In the genomic region with DNA sequence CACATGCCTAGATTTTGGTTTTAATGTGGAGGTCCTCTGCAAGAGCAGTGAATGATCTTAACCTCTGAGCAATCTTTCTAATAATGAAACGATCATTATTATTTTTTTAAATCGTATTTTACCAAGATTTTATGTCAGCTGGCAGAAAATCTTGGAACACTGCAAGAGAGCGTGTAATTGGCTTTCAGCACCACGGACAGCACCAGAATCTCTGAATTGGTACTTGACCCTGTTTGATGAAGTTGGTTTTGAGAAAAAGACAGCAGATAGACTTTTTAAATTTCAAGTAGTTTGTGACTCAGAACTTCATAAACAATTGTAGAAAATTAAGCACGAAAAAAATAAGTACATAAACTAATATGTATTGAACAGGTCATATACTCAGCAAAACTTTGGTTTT, we compare ENCODE assay signal across 9 mouse cellular contexts. TPM values are rescaled to one million over a fixed set of nuclear protein-coding genes. Genes with fewer than 3 reads are reported as not detected.
DNase-seq lines count a peak whose midpoint lies in the region; ATAC-seq and TF ChIP-seq lines count a peak whose summit lies in the region.
"Had no signal": no experiment of that assay in that cellular context is flagged by ENCODE, and none has a peak within 500 bp of the region (broad histone marks: within the 10 kb centered on the region; RNA-seq: fewer than 3 reads in every experiment).

No protein-coding gene starts in this region.

- WGBS in heart, postnatal 0 days: 10% methylated on average over 5 of the region's 5 CpGs
- WGBS in heart, embryonic 12.5 days: 14% methylated on average over 5 of the region's 5 CpGs

- DNase-seq in heart, postnatal 0 days (ENCODE audit: low spot score): peak; percentile 7
- DNase-seq in thymus, postnatal 0 days (ENCODE audit: low spot score): peak; percentile 13
- DNase-seq in thymus, adult 18-20 months: no peak
- DNase-seq in fibroblast of lung, adult 2 months (ENCODE audit: low read depth): peak; percentile 8
- DNase-seq in retina, embryonic 14.5 days (ENCODE audit: low spot score): peak; percentile 76
- DNase-seq in layer of hippocampus, adult 9-11 months: no peak
- DNase-seq in cerebellum, postnatal 36 days: no peak

- H3K4me2 ChIP-seq in heart, postnatal 0 days (ENCODE audit: low read depth, low read length): no peak overlapping the region
- H3K4me2 ChIP-seq in heart, embryonic 12.5 days: no peak overlapping the region

- no peak overlapping the region for H3K4me3 ChIP-seq in heart, postnatal 0 days (ENCODE audit: low read depth, low read length)
- H3K4me3 ChIP-seq in heart, embryonic 12.5 days: no peak overlapping the region

- H3K9ac ChIP-seq in heart, postnatal 0 days (replicated peaks; ENCODE audit: low read depth, low read length): no peak overlapping the region
- H3K9ac ChIP-seq in heart, embryonic 12.5 days: no peak overlapping the region

- no peak for TF ChIP-seq CTCF in heart, postnatal 0 days (IDR thresholded peaks at IDR 0.05; ENCODE audit: low read depth)

- no peak overlapping the region for H3K27ac ChIP-seq in heart, postnatal 0 days (ENCODE audit: low read depth)
- H3K27ac ChIP-seq in heart, embryonic 12.5 days (ENCODE audit: poor library complexity, severe bottlenecking): no peak overlapping the region

- TF ChIP-seq EP300 in heart, postnatal 0 days (IDR thresholded peaks at IDR 0.05; ENCODE audit: low read depth): no peak

- H3K9me3 ChIP-seq in heart, postnatal 0 days (replicated peaks; ENCODE audit: control insufficient read depth, low read length): no peaks in the 10 kb centered on the region
- no peaks in the 10 kb centered on the region for H3K9me3 ChIP-seq in heart, embryonic 12.5 days (replicated peaks)

- no peak for ATAC-seq in heart, postnatal 0 days (ENCODE audit: insufficient read depth, low read depth)
- ATAC-seq in heart, embryonic 12.5 days (ENCODE audit: insufficient number of reproducible peaks, low FRiP score): no peak

- H3K36me3 ChIP-seq in heart, postnatal 0 days (replicated peaks; ENCODE audit: control insufficient read depth, insufficient read depth, low read length): no peaks in the 10 kb centered on the region
- H3K36me3 ChIP-seq in heart, embryonic 12.5 days: no peaks in the 10 kb centered on the region
- H3K36me3 ChIP-seq: G1E had no signal

- H3K27me3 ChIP-seq in heart, postnatal 0 days (ENCODE audit: control insufficient read depth, insufficient read depth, low read length): no peaks in the 10 kb centered on the region
- H3K27me3 ChIP-seq in heart, embryonic 12.5 days (replicated peaks): no peaks in the 10 kb centered on the region

- no peaks in the 10 kb centered on the region for H3K4me1 ChIP-seq in heart, postnatal 0 days (ENCODE audit: control insufficient read depth, insufficient read depth)
- H3K4me1 ChIP-seq in heart, embryonic 12.5 days (replicated peaks): no peaks in the 10 kb centered on the region

RNA-seq across cellular contexts. Expression of gene Scn2a, which starts 0.8 kb away (rescaled TPM):
- 0.04 TPM in 1 of 2 replicates, not detected in the other for total RNA-seq in heart, postnatal 0 days (2014; rRNA removed; ENCODE audit: low replicate concordance)
- 0.40 and 0.70 TPM in 2 replicates for polyA plus RNA-seq in heart, postnatal 0 days (2015; fragmentation: Nextera tagmentation; extraction: Ambion mirVana)
- 1.1 and 1.5 TPM in 2 replicates for polyA plus RNA-seq in heart, embryonic 12.5 days (2016; fragmentation: Nextera tagmentation; extraction: Ambion mirVana)
- polyA plus RNA-seq in thymus, postnatal 0 days (2015; fragmentation: Nextera tagmentation; extraction: Ambion mirVana): 0.19 and 0.35 TPM in 2 replicates
- polyA plus RNA-seq: G1E had no signal

RNA-seq across cellular contexts. Expression of gene Scn3a, which starts 52.4 kb away (rescaled TPM):
- total RNA-seq in heart, postnatal 0 days (2014; rRNA removed; ENCODE audit: low replicate concordance): 0.35 and 0.42 TPM in 2 replicates
- 0.15 and 0.23 TPM in 2 replicates for polyA plus RNA-seq in heart, postnatal 0 days (2015; fragmentation: Nextera tagmentation; extraction: Ambion mirVana)
- polyA plus RNA-seq in heart, embryonic 12.5 days (2016; fragmentation: Nextera tagmentation; extraction: Ambion mirVana): 0.09 and 0.14 TPM in 2 replicates
- 0.13 and 0.15 TPM in 2 replicates for polyA plus RNA-seq in thymus, postnatal 0 days (2015; fragmentation: Nextera tagmentation; extraction: Ambion mirVana)
- polyA plus RNA-seq: G1E had no signal

Comparison
In these comparisons a context has a peak if more than half of its experiments do, and no peak if none do; other contexts are left out.
1. DNase-seq: peak in heart, postnatal 0 days (single experiment), thymus, postnatal 0 days (single experiment), fibroblast of lung, adult 2 months (single experiment) and retina, embryonic 14.5 days (single experiment); none in thymus, adult 18-20 months (0 of 2), layer of hippocampus, adult 9-11 months (single experiment) and cerebellum, postnatal 36 days (0 of 2).